Mouse (Mus musculus): ENCODE results near the gene Gdf2. TPM values are rescaled to one million over a fixed set of nuclear protein-coding genes. Genes with fewer than 3 reads are reported as not detected.

Gdf2 gene
- polyA plus RNA-seq (2014; fragmentation: Nextera tagmentation; extraction: Ambion mirVana): 0.05 TPM in 2 replicates

DNA sequence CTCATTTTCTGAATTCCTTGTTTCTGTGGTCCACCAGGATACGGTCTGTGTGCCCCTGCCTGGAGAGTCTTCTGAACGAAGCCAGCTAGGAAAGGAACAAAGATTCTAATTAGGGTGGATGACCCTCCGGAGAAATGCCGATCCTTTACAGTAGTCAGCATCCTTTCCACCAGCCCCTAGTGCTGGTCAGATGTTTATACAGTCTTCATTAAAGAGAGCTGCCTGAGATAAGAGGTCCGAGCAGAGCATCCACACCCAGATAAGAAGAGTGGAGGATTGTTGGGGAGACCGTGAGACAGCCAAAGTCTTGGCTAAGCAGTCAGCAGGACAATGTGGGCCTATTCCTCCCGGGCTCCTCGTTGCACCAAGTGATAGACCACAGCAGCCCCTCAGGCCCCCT, at the start of gene Gdf2:
TSS of gene Gdf2 (plus strand) at position 301 of the 400 bp plus-strand sequence.
- Histone ChIP-seq H3K4me1 (replicated peaks; ENCODE audit: control insufficient read depth, insufficient read depth, low read length) (no peaks in the 10 kb centered on the region), H3K36me3 (ENCODE audit: control insufficient read depth, insufficient read depth, low read length) (no peaks in the 10 kb centered on the region), H3K4me3 (ENCODE audit: low read depth, low read length) (no peak within 1 kb of the TSS), H3K27me3 (replicated peaks; ENCODE audit: control insufficient read depth, insufficient read depth, low read length) (0 out of 2 replicates have a peak, but pooled peaks cover 2% of the 10 kb centered on the region), H3K9me3 (ENCODE audit: control insufficient read depth, low read length) (no peaks in the 10 kb centered on the region), H3K4me2 (ENCODE audit: low read length) (no peak within 1 kb of the TSS), H3K27ac (ENCODE audit: low read depth) (no peak within 1 kb of the TSS), H3K9ac (ENCODE audit: low read length) (no peak within 1 kb of the TSS)
- DNase-seq (ENCODE audit: low spot score) (no peak), ATAC-seq (replicated peaks; ENCODE audit: low FRiP score, low TSS enrichment, low read depth) (no peak)
- 55% methylated on average over 8 of the region's 8 CpGs for WGBS

DNA sequence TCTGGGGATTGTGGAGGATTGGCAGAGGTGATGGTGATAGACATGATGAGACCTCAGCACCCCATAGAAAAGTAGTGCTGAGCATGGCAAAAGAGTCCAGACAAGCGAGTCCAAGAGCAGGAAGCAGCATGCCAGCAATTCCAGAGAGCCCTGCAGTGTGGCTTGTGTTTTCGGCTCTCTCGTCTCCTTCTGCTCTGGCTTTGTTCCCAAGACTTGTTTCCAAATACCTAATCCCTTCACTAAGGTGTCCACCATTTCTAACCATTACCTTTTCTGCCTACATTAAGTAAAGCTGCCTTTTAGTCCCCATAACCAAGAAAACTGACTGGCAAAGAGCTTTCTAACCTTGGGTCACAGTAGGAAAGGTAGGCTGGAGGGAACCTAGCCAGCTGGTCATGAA, 49.3 kb upstream of the Gdf2 start:
- ATAC-seq (replicated peaks; ENCODE audit: low FRiP score, low TSS enrichment, low read depth) (no peak), DNase-seq (ENCODE audit: low spot score) (no peak)
- Histone ChIP-seq H3K4me1 (replicated peaks; ENCODE audit: control insufficient read depth, insufficient read depth, low read length) (no peaks in the 10 kb centered on the region), H3K36me3 (ENCODE audit: control insufficient read depth, insufficient read depth, low read length) (no peaks in the 10 kb centered on the region), H3K27me3 (replicated peaks; ENCODE audit: control insufficient read depth, insufficient read depth, low read length) (no peaks in the 10 kb centered on the region), H3K9me3 (ENCODE audit: control insufficient read depth, low read length) (no peaks in the 10 kb centered on the region), H3K9ac (ENCODE audit: low read length) (no peak overlapping the region), H3K4me3 (ENCODE audit: low read depth, low read length) (no peak overlapping the region), H3K27ac (ENCODE audit: low read depth) (no peak overlapping the region), H3K4me2 (ENCODE audit: low read length) (no peak overlapping the region)
- 78% methylated on average over 3 of the region's 3 CpGs for WGBS

GRCm38 (mm10) chr14:33895777-33896176, 45.1 kb upstream of the Gdf2 start:
- Histone ChIP-seq H3K36me3 (ENCODE audit: control insufficient read depth, insufficient read depth, low read length) (no peaks in the 10 kb centered on the region), H3K4me1 (replicated peaks; ENCODE audit: control insufficient read depth, insufficient read depth, low read length) (0 out of 2 replicates have a peak, but pooled peaks cover 5% of the 10 kb centered on the region), H3K9me3 (ENCODE audit: control insufficient read depth, low read length) (no peaks in the 10 kb centered on the region), H3K27me3 (replicated peaks; ENCODE audit: control insufficient read depth, insufficient read depth, low read length) (no peaks in the 10 kb centered on the region), H3K9ac (ENCODE audit: low read length) (no peak overlapping the region), H3K4me3 (ENCODE audit: low read depth, low read length) (no peak overlapping the region), H3K27ac (ENCODE audit: low read depth) (no peak overlapping the region), H3K4me2 (ENCODE audit: low read length) (no peak overlapping the region)
- WGBS: 89% methylated on average over 5 of the region's 5 CpGs
- DNase-seq (ENCODE audit: low spot score) (no peak), ATAC-seq (replicated peaks; ENCODE audit: low FRiP score, low TSS enrichment, low read depth) (no peak)

- ATAC-seq (replicated peaks; ENCODE audit: low FRiP score, low TSS enrichment, low read depth): no peak
- Histone ChIP-seq H3K27me3 (replicated peaks; ENCODE audit: control insufficient read depth, insufficient read depth, low read length) (no peaks in the 10 kb centered on the region), H3K4me1 (replicated peaks; ENCODE audit: control insufficient read depth, insufficient read depth, low read length) (0 out of 2 replicates have a peak, but pooled peaks cover 5% of the 10 kb centered on the region), H3K4me2 (ENCODE audit: low read length) (no peak overlapping the region), H3K9me3 (ENCODE audit: control insufficient read depth, low read length) (no peaks in the 10 kb centered on the region), H3K36me3 (ENCODE audit: control insufficient read depth, insufficient read depth, low read length) (no peaks in the 10 kb centered on the region), H3K4me3 (ENCODE audit: low read depth, low read length) (no peak overlapping the region), H3K9ac (ENCODE audit: low read length) (no peak overlapping the region), H3K27ac (ENCODE audit: low read depth) (no peak overlapping the region)
- 51% methylated on average over 9 of the region's 9 CpGs for WGBS
- DNase-seq (ENCODE audit: low spot score): no peak
Observed at GRCm38 (mm10) chr14:33896628-33897300, 44.1 kb upstream of the Gdf2 start.

DNA sequence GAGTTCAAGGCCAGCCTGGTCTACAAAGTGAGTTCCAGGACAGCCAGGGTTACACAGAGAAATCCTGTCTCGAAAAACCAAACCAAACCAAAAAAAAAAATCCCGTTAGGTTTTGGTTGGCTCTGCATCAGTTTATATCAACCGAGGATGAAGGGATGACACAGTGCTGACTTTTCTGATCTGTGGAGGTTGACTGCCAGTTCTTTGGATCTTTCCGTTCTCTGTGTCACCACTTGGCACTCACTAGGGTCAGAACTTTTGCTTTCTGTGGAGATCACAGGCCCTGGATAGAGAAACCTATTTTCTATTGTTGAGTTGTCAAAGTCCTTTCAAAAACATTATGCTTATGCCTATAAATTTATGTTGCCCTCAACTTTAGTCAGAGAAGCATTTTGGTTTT, 38.1 kb upstream of the Gdf2 start:
- H3K4me2 ChIP-seq (ENCODE audit: low read length): no peak overlapping the region
- H3K4me3 ChIP-seq (ENCODE audit: low read depth, low read length): no peak overlapping the region
- no peak overlapping the region for H3K27ac ChIP-seq (ENCODE audit: low read depth)
- no peaks in the 10 kb centered on the region for H3K9me3 ChIP-seq (ENCODE audit: control insufficient read depth, low read length)
- WGBS: 89% methylated on average over 4 of the region's 4 CpGs
- DNase-seq (ENCODE audit: low spot score): no peak
- no peaks in the 10 kb centered on the region for H3K27me3 ChIP-seq (replicated peaks; ENCODE audit: control insufficient read depth, insufficient read depth, low read length)
- no peaks in the 10 kb centered on the region for H3K36me3 ChIP-seq (ENCODE audit: control insufficient read depth, insufficient read depth, low read length)
- H3K9ac ChIP-seq (ENCODE audit: low read length): no peak overlapping the region
- H3K4me1 ChIP-seq (replicated peaks; ENCODE audit: control insufficient read depth, insufficient read depth, low read length): no peaks in the 10 kb centered on the region
- ATAC-seq (replicated peaks; ENCODE audit: low FRiP score, low TSS enrichment, low read depth): no peak

GRCm38 (mm10) chr14:33903199-33903598, 37.6 kb upstream of the Gdf2 start:
- Histone ChIP-seq H3K4me3 (ENCODE audit: low read depth, low read length) (no peak overlapping the region), H3K36me3 (ENCODE audit: control insufficient read depth, insufficient read depth, low read length) (no peaks in the 10 kb centered on the region), H3K9ac (ENCODE audit: low read length) (no peak overlapping the region), H3K27ac (ENCODE audit: low read depth) (no peak overlapping the region), H3K4me2 (ENCODE audit: low read length) (no peak overlapping the region), H3K9me3 (ENCODE audit: control insufficient read depth, low read length) (no peaks in the 10 kb centered on the region), H3K4me1 (replicated peaks; ENCODE audit: control insufficient read depth, insufficient read depth, low read length) (no peaks in the 10 kb centered on the region), H3K27me3 (replicated peaks; ENCODE audit: control insufficient read depth, insufficient read depth, low read length) (no peaks in the 10 kb centered on the region)
- no peak for ATAC-seq (replicated peaks; ENCODE audit: low FRiP score, low TSS enrichment, low read depth)
- DNase-seq (ENCODE audit: low spot score): no peak
- WGBS: 91% methylated on average over 1 of the region's 1 CpGs

GRCm38 (mm10) chr14:33904851-33905250, 36.0 kb upstream of the Gdf2 start:
- no peaks in the 10 kb centered on the region for H3K27me3 ChIP-seq (replicated peaks; ENCODE audit: control insufficient read depth, insufficient read depth, low read length)
- H3K4me2 ChIP-seq (ENCODE audit: low read length): no peak overlapping the region
- H3K4me1 ChIP-seq (replicated peaks; ENCODE audit: control insufficient read depth, insufficient read depth, low read length): no peaks in the 10 kb centered on the region
- DNase-seq (ENCODE audit: low spot score) (no peak), ATAC-seq (replicated peaks; ENCODE audit: low FRiP score, low TSS enrichment, low read depth) (no peak)
- H3K36me3 ChIP-seq (ENCODE audit: control insufficient read depth, insufficient read depth, low read length): no peaks in the 10 kb centered on the region
- H3K27ac ChIP-seq (ENCODE audit: low read depth): no peak overlapping the region
- H3K9me3 ChIP-seq (ENCODE audit: control insufficient read depth, low read length): no peaks in the 10 kb centered on the region
- no peak overlapping the region for H3K4me3 ChIP-seq (ENCODE audit: low read depth, low read length)
- H3K9ac ChIP-seq (ENCODE audit: low read length): no peak overlapping the region

DNA sequence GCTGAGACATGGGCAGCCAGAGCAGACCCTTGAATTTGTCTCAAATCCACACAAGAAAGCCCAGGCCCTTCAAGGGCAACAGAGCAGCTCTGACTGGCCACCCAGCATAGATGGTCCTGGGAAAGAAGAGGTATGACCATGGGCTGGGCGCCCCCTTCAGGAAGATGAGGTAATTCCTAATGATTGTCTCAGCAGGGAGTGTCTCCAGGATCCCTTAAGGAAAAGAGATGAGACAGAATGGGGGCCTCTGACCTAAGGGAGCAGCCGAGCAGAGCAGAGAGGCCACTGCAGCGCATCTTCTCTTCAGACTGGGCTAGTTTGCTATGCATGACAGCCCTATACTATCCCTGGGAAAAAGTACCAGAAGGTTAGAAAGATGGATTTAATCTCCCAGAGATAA, 27.1 kb upstream of the Gdf2 start:
- WGBS: 30% methylated on average over 3 of the region's 3 CpGs
- Histone ChIP-seq H3K9me3 (ENCODE audit: control insufficient read depth, low read length) (no peaks in the 10 kb centered on the region), H3K36me3 (ENCODE audit: control insufficient read depth, insufficient read depth, low read length) (no peaks in the 10 kb centered on the region), H3K9ac (ENCODE audit: low read length) (no peak overlapping the region), H3K27me3 (replicated peaks; ENCODE audit: control insufficient read depth, insufficient read depth, low read length) (0 out of 2 replicates have a peak, but pooled peaks cover 3% of the 10 kb centered on the region), H3K4me1 (replicated peaks; ENCODE audit: control insufficient read depth, insufficient read depth, low read length) (no peaks in the 10 kb centered on the region; the same call in 1 of the 2 replicates), H3K27ac (ENCODE audit: low read depth) (no peak overlapping the region), H3K4me3 (ENCODE audit: low read depth, low read length) (no peak overlapping the region), H3K4me2 (ENCODE audit: low read length) (no peak overlapping the region)
- DNase-seq (ENCODE audit: low spot score) (peak; percentile 71), ATAC-seq (replicated peaks; ENCODE audit: low FRiP score, low TSS enrichment, low read depth) (no peak)

DNA sequence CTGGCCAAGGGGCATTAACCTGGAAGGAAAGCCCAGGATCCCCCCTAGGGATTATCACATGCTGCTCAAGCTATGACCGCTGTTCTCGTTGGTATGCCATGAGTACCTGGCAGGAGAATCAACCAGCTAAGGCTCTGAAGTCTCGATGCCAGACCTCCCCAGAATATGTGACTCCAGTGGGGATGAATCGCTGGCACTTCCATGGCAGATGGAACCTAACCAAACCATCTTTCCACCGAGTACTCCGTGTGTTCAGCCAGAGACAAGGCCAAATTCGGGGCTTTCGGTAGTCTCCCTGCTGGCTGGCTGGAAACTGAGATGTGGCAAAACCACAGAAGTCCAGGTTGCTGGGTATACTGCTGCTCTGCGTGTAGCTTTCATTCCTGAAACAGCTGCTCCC, 26.6 kb upstream of the Gdf2 start:
- ATAC-seq (replicated peaks; ENCODE audit: low FRiP score, low TSS enrichment, low read depth): no peak
- Histone ChIP-seq H3K27ac (ENCODE audit: low read depth) (no peak overlapping the region), H3K4me2 (ENCODE audit: low read length) (no peak overlapping the region), H3K9me3 (ENCODE audit: control insufficient read depth, low read length) (no peaks in the 10 kb centered on the region), H3K9ac (ENCODE audit: low read length) (no peak overlapping the region), H3K4me1 (replicated peaks; ENCODE audit: control insufficient read depth, insufficient read depth, low read length) (no peaks in the 10 kb centered on the region; the same call in 1 of the 2 replicates), H3K36me3 (ENCODE audit: control insufficient read depth, insufficient read depth, low read length) (no peaks in the 10 kb centered on the region), H3K27me3 (replicated peaks; ENCODE audit: control insufficient read depth, insufficient read depth, low read length) (0 out of 2 replicates have a peak, but pooled peaks cover 3% of the 10 kb centered on the region), H3K4me3 (ENCODE audit: low read depth, low read length) (no peak overlapping the region)
- 94% methylated on average over 9 of the region's 9 CpGs for WGBS
- DNase-seq (ENCODE audit: low spot score): no peak

Data from intestine, embryonic 14.5 days (tissue).